In genomic region chr3:55243056-55243471, GRCm38 (mm10) we compare ENCODE assay signal across 7 mouse cellular contexts. TPM values are rescaled to one million over a fixed set of nuclear protein-coding genes. Genes with fewer than 3 reads are reported as not detected.
A peak's percentile ranks its signal among the peaks of the same experiment; 100 is the strongest.
DNase-seq lines count a peak whose midpoint lies in the region; ATAC-seq and TF ChIP-seq lines count a peak whose summit lies in the region.

No protein-coding gene starts in this region.

- H3K4me3 ChIP-seq in left cerebral cortex, adult 2 months = peak overlapping the region; percentile 81
- peak overlapping the region; percentile 68 for H3K4me3 ChIP-seq in embryonic facial prominence, embryonic 13.5 days
- peak overlapping the region; percentile 58 for H3K4me3 ChIP-seq in intestine, embryonic 16.5 days (ENCODE audit: low read length)
- peak overlapping the region; percentile 70 for H3K4me3 ChIP-seq in myocyte

- H3K9me3 ChIP-seq in embryonic facial prominence, embryonic 13.5 days = no peaks in the 10 kb centered on the region
- H3K9me3 ChIP-seq in intestine, embryonic 16.5 days (ENCODE audit: control insufficient read depth, low read length) = no peaks in the 10 kb centered on the region

- TF ChIP-seq CTCF in left cerebral cortex, adult 2 months (IDR thresholded peaks at IDR 0.05) = no peak

- H3K79me2 ChIP-seq in myocyte (ENCODE audit: control insufficient read depth, insufficient read depth) = peaks cover 31% of the 10 kb centered on the region

- TF ChIP-seq POLR2A in myocyte (IDR thresholded peaks at IDR 0.05; ENCODE audit: insufficient read length, low read depth) = no peak

- intact Hi-C loops in left cerebral cortex, adult 2 months (cut with DNase I) = loop anchor here (2.0 to 10.0 kb wide), 2 partner anchors 88 to 222 kb away; no protein-coding TSS in a partner anchor
- intact Hi-C loops in left cerebral cortex, postnatal 10 days (cut with DNase I) = loop anchor here (10.0 kb wide), 2 partner anchors 72 to 88 kb away; no protein-coding TSS in a partner anchor

- peak overlapping the region; percentile 81 for H3K9ac ChIP-seq in embryonic facial prominence, embryonic 13.5 days
- H3K9ac ChIP-seq in intestine, embryonic 16.5 days (ENCODE audit: low read depth, low read length) = peak overlapping the region; percentile 65

- peak overlapping the region; percentile 22 for H3ac ChIP-seq in myocyte (ENCODE audit: control insufficient read depth, insufficient read length)

- DNase-seq in left cerebral cortex, adult 2 months (ENCODE audit: extremely low spot score in 1 of 2, low spot score in 2 of 2) = peak; percentile 37 to 50
- no peak for DNase-seq in left cerebral cortex, postnatal 10 days (ENCODE audit: extremely low spot score in 1 of 2, low spot score in 2 of 2)
- no peak for DNase-seq in adrenal gland, postnatal 10 days

- 4% methylated on average over 8 of the region's 8 CpGs for WGBS in embryonic facial prominence, embryonic 13.5 days
- WGBS in intestine, embryonic 16.5 days = 6% methylated on average over 8 of the region's 8 CpGs

- H3K27ac ChIP-seq in left cerebral cortex, adult 2 months = peak overlapping the region; percentile 96
- H3K27ac ChIP-seq in embryonic facial prominence, embryonic 13.5 days = peak overlapping the region; percentile 80
- H3K27ac ChIP-seq in intestine, embryonic 16.5 days (ENCODE audit: low read length) = no peak overlapping the region

- ATAC-seq in embryonic facial prominence, embryonic 13.5 days (ENCODE audit: insufficient number of reproducible peaks, insufficient read depth, low FRiP score, low TSS enrichment, low read depth) = no peak
- peak; percentile 33 for ATAC-seq in intestine, embryonic 16.5 days
- ATAC-seq in erythroblast, adult 5-6 weeks (replicated peaks; ENCODE audit: low FRiP score, poor library complexity, severe bottlenecking) = no peak

- H3K4me1 ChIP-seq in embryonic facial prominence, embryonic 13.5 days = peaks cover 21% of the 10 kb centered on the region
- peaks cover 11% of the 10 kb centered on the region for H3K4me1 ChIP-seq in intestine, embryonic 16.5 days (ENCODE audit: control insufficient read depth, insufficient read depth, low read length)

- H3K36me3 ChIP-seq in embryonic facial prominence, embryonic 13.5 days = peaks cover 9% of the 10 kb centered on the region; the same call in 1 of the 2 replicates
- H3K36me3 ChIP-seq in intestine, embryonic 16.5 days (ENCODE audit: control insufficient read depth, insufficient read depth, low read length) = no peaks in the 10 kb centered on the region
- H3K36me3 ChIP-seq in myocyte (ENCODE audit: control insufficient read depth, insufficient read depth) = peaks cover 8% of the 10 kb centered on the region

- peak overlapping the region; percentile 94 for H3K4me2 ChIP-seq in embryonic facial prominence, embryonic 13.5 days
- H3K4me2 ChIP-seq in intestine, embryonic 16.5 days (ENCODE audit: low read depth, low read length) = peak overlapping the region; percentile 90
- H3K4me2 ChIP-seq in myocyte (ENCODE audit: low read depth) = peak overlapping the region; percentile 73

- H3K27me3 ChIP-seq in embryonic facial prominence, embryonic 13.5 days = 0 out of 2 replicates have a peak, but pooled peaks cover 3% of the 10 kb centered on the region
- peaks cover 11% of the 10 kb centered on the region; the same call in 1 of the 2 replicates for H3K27me3 ChIP-seq in intestine, embryonic 16.5 days (replicated peaks; ENCODE audit: control insufficient read depth, insufficient read depth, low read length)
- no peaks in the 10 kb centered on the region for H3K27me3 ChIP-seq in myocyte (ENCODE audit: control insufficient read depth, insufficient read depth, insufficient read length)

TF ChIP-seq in myocyte, 11 proteins besides CTCF, POLR2A, EP300 and RAD21:
- no peak for TF ChIP-seq SRF (IDR thresholded peaks at IDR 0.05; ENCODE audit: control insufficient read depth, insufficient read length, low read depth)
- no peak for TF ChIP-seq POLR2AphosphoS2 (IDR thresholded peaks at IDR 0.05; ENCODE audit: insufficient read length, low read depth)
- TF ChIP-seq E2F4 (IDR thresholded peaks at IDR 0.05; ENCODE audit: insufficient read depth) = no peak
- TF ChIP-seq MYOD1 (IDR thresholded peaks at IDR 0.05; ENCODE audit: control insufficient read depth in 1 of 3, insufficient read length in 2 of 3, low read depth in 2 of 3) = no peak
- no peak for TF ChIP-seq CEBPB (IDR thresholded peaks at IDR 0.05; ENCODE audit: insufficient read depth, poor library complexity, severe bottlenecking)
- no peak for TF ChIP-seq REST (IDR thresholded peaks at IDR 0.05; ENCODE audit: insufficient read depth, insufficient read length)
- no peak for TF ChIP-seq MAX (IDR thresholded peaks at IDR 0.05; ENCODE audit: low read depth)
- no peak for TF ChIP-seq USF1 (IDR thresholded peaks at IDR 0.05; ENCODE audit: low read depth)
- no peak for TF ChIP-seq MYOG (IDR thresholded peaks at IDR 0.05; ENCODE audit: control insufficient read depth in 1 of 3, insufficient read depth in 1 of 3, insufficient read length in 2 of 3, low read depth in 2 of 3)
- TF ChIP-seq TCF3 (IDR thresholded peaks at IDR 0.05; ENCODE audit: insufficient read length, low read depth) = no peak
- no peak for TF ChIP-seq TCF12 (IDR thresholded peaks at IDR 0.05; ENCODE audit: insufficient read depth, poor library complexity, severe bottlenecking)

RNA-seq across cellular contexts. Expression of gene Dclk1, which starts 0.9 kb away (rescaled TPM):
- total RNA-seq in left cerebral cortex, adult 2 months (2021) = 100 to 1,000 TPM; 871 to 963 TPM
- 100 to 1,000 TPM; 970 to 973 TPM for total RNA-seq in left cerebral cortex, postnatal 10 days (2021)
- 56.1 and 60.0 TPM in 2 replicates for polyA plus RNA-seq in embryonic facial prominence, embryonic 13.5 days (2015; fragmentation: Nextera tagmentation; extraction: Ambion mirVana)
- polyA plus RNA-seq in intestine, embryonic 16.5 days (2015; fragmentation: Nextera tagmentation; extraction: Ambion mirVana) = 9.3 and 11.6 TPM in 2 replicates
- 70.4 TPM for polyA plus RNA-seq in myocyte (2012; fragmentation: generic; extraction: Trizol)
- 10 to 100 TPM; 13.5 to 18.0 TPM for total RNA-seq in adrenal gland, postnatal 10 days (2021)
- total RNA-seq in erythroblast, adult 5-6 weeks (2015; ENCODE audit: low replicate concordance) = not detected in 2 replicates
- not detected in 2 replicates for total RNA-seq in erythroblast, adult 5-6 weeks (2017; ENCODE audit: low replicate concordance)

Comparison
In these comparisons a context has a peak if more than half of its experiments do, and no peak if none do; other contexts are left out.
1. DNase-seq: peak in left cerebral cortex, adult 2 months (2 of 2); none in left cerebral cortex, postnatal 10 days (0 of 2) and adrenal gland, postnatal 10 days (single experiment).
2. RNA of gene Dclk1, which starts 0.9 kb away (total RNA-seq): 970 to 973 TPM in left cerebral cortex, postnatal 10 days and 871 to 963 TPM in left cerebral cortex, adult 2 months; 13.5 to 18.0 TPM in adrenal gland, postnatal 10 days and not detected in erythroblast, adult 5-6 weeks; every median in the first group is over 10 times any median in the second.
3. Peak in every context shown above with its lines, with median percentiles within 50 percentile points of each other: H3K4me3 ChIP-seq and H3K4me2 ChIP-seq.